Mouse (Mus musculus) ES-E14 (cell line): Measurements from ENCODE around the gene Shld1. TPM values are rescaled to one million over a fixed set of nuclear protein-coding genes. Genes with fewer than 3 reads are reported as not detected.

Experiments
- DNase-seq: peaks from one replicate; pipeline ENCODE4 v3.0.0-alpha.2; 2013; ENCODE audit warnings: low read depth, low spot score
- H3K27ac ChIP-seq: 2 replicates; pipeline ENCODE4 v1.5.1; 2012; ENCODE audit warnings: low read depth, mild to moderate bottlenecking, low read length, moderate library complexity, mixed read lengths; ENCODE audit not compliant: poor library complexity, insufficient read depth, severe bottlenecking
- H3K36me3 ChIP-seq: 2 replicates; pipeline ENCODE4 v1.6.1; 2012; ENCODE audit warnings: mild to moderate bottlenecking, low read length, moderate library complexity, mixed read lengths; ENCODE audit not compliant: control insufficient read depth, poor library complexity, insufficient read depth, severe bottlenecking
- H3K4me1 ChIP-seq, 2 experiments: fragments of 150-350 bp in 1 of 2; sonication (generic) in 1 of 2; 2 replicates each; pipeline ENCODE4 v1.6.1; 2012; ENCODE audit warnings: low read length in 2 of 2, mild to moderate bottlenecking in 1 of 2, mixed read lengths in 1 of 2; ENCODE audit not compliant: control insufficient read depth in 2 of 2, insufficient read depth in 2 of 2, poor library complexity in 1 of 2
- H3K4me3 ChIP-seq, 2 experiments: fragments of 150-350 bp in 1 of 2; sonication (generic) in 1 of 2; 2 replicates each; pipeline ENCODE4 v1.5.1; 2012; ENCODE audit warnings: low read length in 2 of 2, low read depth in 1 of 2, mild to moderate bottlenecking in 1 of 2, mixed read lengths in 1 of 2; ENCODE audit not compliant: insufficient read depth in 1 of 2, poor library complexity in 1 of 2, severe bottlenecking in 1 of 2
- H3K9ac ChIP-seq: 2 replicates; pipeline ENCODE4 v1.6.1; 2012; ENCODE audit warnings: low read depth, mild to moderate bottlenecking, low read length, mixed read lengths; ENCODE audit not compliant: poor library complexity, insufficient read depth, severe bottlenecking
- H3K9me3 ChIP-seq: fragments of 150-350 bp; sonication (generic); 2 replicates; pipeline ENCODE4 v1.6.1; 2012; ENCODE audit warnings: low read depth, mild to moderate bottlenecking, low read length; ENCODE audit not compliant: control insufficient read depth, insufficient read depth
- CHD2 ChIP-seq: IDR thresholded peaks from 2 replicates; pipeline ENCODE4 v1.6.1; 2014; ENCODE audit warnings: mild to moderate bottlenecking, low read depth, low read length, inconsistent platforms
- HCFC1 ChIP-seq: IDR thresholded peaks from 2 replicates; pipeline ENCODE4 v1.6.1; 2012; ENCODE audit warnings: low read length, inconsistent platforms, borderline replicate concordance; ENCODE audit not compliant: insufficient read depth
- MAFK ChIP-seq: IDR thresholded peaks from 2 replicates; pipeline ENCODE4 v1.6.1; 2014; ENCODE audit warnings: mild to moderate bottlenecking, low read depth, low read length, inconsistent platforms; ENCODE audit not compliant: insufficient read depth
- ZC3H11A ChIP-seq: IDR thresholded peaks from 2 replicates; pipeline ENCODE4 v1.6.1; 2012; ENCODE audit warnings: low read depth, mild to moderate bottlenecking, inconsistent platforms, low read length, borderline replicate concordance
- ZNF384 ChIP-seq: IDR thresholded peaks from 2 replicates; pipeline ENCODE4 v1.6.1; 2012; ENCODE audit warnings: low read depth, low read length, inconsistent platforms
- in situ Hi-C, 2 experiments: fragments of 600-800 bp; cut with MboI; formaldehyde crosslinking; loops; one replicate each; pipeline ENCODE4 v1.15.1; 2025; ENCODE audit warnings: low sequenced_read_pairs in 2 of 2, inconsistent platforms in 1 of 2; ENCODE audit not compliant: unreplicated experiment in 2 of 2
- total RNA-seq: library from RNA; depleted of rRNA; stranded (reverse); fragments of 300-350 nt; gene quantifications from 2 replicates; pipeline ENCODE4 v1.2.3, GENCODE M21; 2012

Gene Shld1
- total RNA-seq, 1 experiment, result 9.2 TPM

GRCm38 (mm10) chr2:132705251-132705992 is 18.7 kb downstream of the Shld1 start:
- H3K9ac ChIP-seq, result no peak overlapping the region
- in situ Hi-C loops, result loop anchor here in 1 of 2 experiments (10.0 kb wide), 1 partner anchor 191 kb away; no protein-coding TSS in a partner anchor
- H3K27ac ChIP-seq, result no peak overlapping the region
- peaks cover 2 to 17% of the 10 kb centered on the region in 2 experiments; a peak in 2 of 4 replicates for H3K4me1 ChIP-seq
- no peak for DNase-seq
- no peak for TF ChIP-seq HCFC1
- no peak for TF ChIP-seq CHD2
- no peak for TF ChIP-seq ZNF384
- TF ChIP-seq ZC3H11A, result no peak
- no peak for TF ChIP-seq MAFK
- H3K4me3 ChIP-seq, result no peak overlapping the region
- no peaks in the 10 kb centered on the region for H3K36me3 ChIP-seq
- no peaks in the 10 kb centered on the region for H3K9me3 ChIP-seq

- Histone ChIP-seq H3K4me3 (no peak overlapping the region), H3K9me3 (no peaks in the 10 kb centered on the region), H3K4me1 (peaks cover 2 to 13% of the 10 kb centered on the region in 2 experiments; a peak in 2 of 4 replicates), H3K27ac (no peak overlapping the region), H3K36me3 (no peaks in the 10 kb centered on the region), H3K9ac (no peak overlapping the region)
- TF ChIP-seq CHD2 (no peak), MAFK (no peak), ZNF384 (no peak), HCFC1 (no peak), ZC3H11A (no peak)
- in situ Hi-C loops, result loop anchor here in 1 of 2 experiments (10.0 kb wide), 1 partner anchor 192 kb away; no protein-coding TSS in a partner anchor
- DNase-seq, result no peak
Observed at GRCm38 (mm10) chr2:132706309-132706708, 19.6 kb downstream of the Shld1 start.

- DNase-seq, result no peak
- Histone ChIP-seq H3K36me3 (no peaks in the 10 kb centered on the region), H3K4me1 (peaks cover 0 to 2% of the 10 kb centered on the region in 2 experiments; a peak in 1 of 4 replicates), H3K9ac (no peak overlapping the region), H3K4me3 (no peak overlapping the region), H3K9me3 (no peaks in the 10 kb centered on the region), H3K27ac (no peak overlapping the region)
- no peak for TF ChIP-seq ZNF384
- TF ChIP-seq HCFC1, result no peak
- TF ChIP-seq MAFK, result no peak
- TF ChIP-seq CHD2, result no peak
- in situ Hi-C loops, result no loop called here
Observed at GRCm38 (mm10) chr2:132710488-132710887, 23.8 kb downstream of the Shld1 start.

- H3K4me1 ChIP-seq, result peaks cover 0 to 4% of the 10 kb centered on the region in 2 experiments; a peak in 2 of 4 replicates
- H3K4me3 ChIP-seq, result no peak overlapping the region
- H3K9me3 ChIP-seq, result no peaks in the 10 kb centered on the region
- DNase-seq, result no peak
- in situ Hi-C loops, result no loop called here
- H3K36me3 ChIP-seq, result no peaks in the 10 kb centered on the region
- H3K27ac ChIP-seq, result no peak overlapping the region
- TF ChIP-seq ZNF384 (no peak), CHD2 (no peak), HCFC1 (no peak), ZC3H11A (no peak), MAFK (no peak)
- no peak overlapping the region for H3K9ac ChIP-seq
Observed at GRCm38 (mm10) chr2:132712061-132712460, 25.3 kb downstream of the Shld1 start.

GRCm38 (mm10) chr2:132714522-132714921 is 27.8 kb downstream of the Shld1 start:
- no peak overlapping the region for H3K4me3 ChIP-seq
- TF ChIP-seq HCFC1 (no peak), ZNF384 (no peak), ZC3H11A (no peak), CHD2 (no peak)
- DNase-seq, result no peak
- no peaks in the 10 kb centered on the region for H3K36me3 ChIP-seq
- H3K4me1 ChIP-seq, result peaks cover 0 to 4% of the 10 kb centered on the region in 2 experiments; a peak in 2 of 4 replicates
- no peak overlapping the region for H3K9ac ChIP-seq
- no peak overlapping the region for H3K27ac ChIP-seq
- in situ Hi-C loops, result no loop called here
- no peaks in the 10 kb centered on the region for H3K9me3 ChIP-seq
